Mouse (Mus musculus) lung, embryonic 14.5 days (tissue): ENCODE results near the gene Slc41a2. TPM values are rescaled to one million over a fixed set of nuclear protein-coding genes. Genes with fewer than 3 reads are reported as not detected.

Experiments
- ATAC-seq: fragments of 200-750 bp; cut with Nextera tagmentation; 2 replicates; pipeline ENCODE4 v1.8.0; 2017; ENCODE audit warnings: mild to moderate bottlenecking, moderate TSS enrichment, moderate library complexity; ENCODE audit not compliant: insufficient read depth
- DNase-seq: peaks from one replicate; pipeline ENCODE4 v3.0.0-alpha.2; 2015
- H3K27ac ChIP-seq: fragments of 300-500 bp; sonication (generic); 2 replicates; pipeline ENCODE4 v1.5.1; 2014; ENCODE audit warnings: low read depth, mild to moderate bottlenecking, moderate library complexity
- H3K27me3 ChIP-seq: fragments of 300-500 bp; sonication (generic); 2 replicates; pipeline ENCODE4 v1.6.1; 2014; ENCODE audit warnings: low read length, control low read depth; ENCODE audit not compliant: insufficient read depth
- H3K36me3 ChIP-seq: fragments of 300-500 bp; sonication (generic); 2 replicates; pipeline ENCODE4 v1.6.1; 2014; ENCODE audit warnings: control low read depth; ENCODE audit not compliant: insufficient read depth
- H3K4me1 ChIP-seq: fragments of 300-500 bp; sonication (generic); 2 replicates; pipeline ENCODE4 v1.6.1; 2014; ENCODE audit warnings: antibody characterized with exemption, control low read depth; ENCODE audit not compliant: insufficient read depth
- H3K4me2 ChIP-seq: fragments of 300-500 bp; sonication (generic); 2 replicates; pipeline ENCODE4 v1.6.1; 2014; ENCODE audit warnings: mild to moderate bottlenecking
- H3K4me3 ChIP-seq: fragments of 300-500 bp; sonication (generic); 2 replicates; pipeline ENCODE4 v1.5.1; 2014; ENCODE audit warnings: low read depth, low read length
- H3K9ac ChIP-seq: fragments of 300-500 bp; sonication (generic); 2 replicates; pipeline ENCODE4 v1.6.1; 2014
- H3K9me3 ChIP-seq: fragments of 300-500 bp; sonication (generic); 2 replicates; pipeline ENCODE4 v1.6.1; 2016; ENCODE audit warnings: low read depth, low read length, control low read depth
- CTCF ChIP-seq: IDR thresholded peaks from 2 replicates; pipeline ENCODE4 v1.5.1; 2016; ENCODE audit warnings: antibody characterized with exemption, low read depth
- WGBS: fragments of 180-500 bp; shearing (Covaris S2); extraction: QIAGEN DNeasy Blood & Tissue Kit; methylation state at CpG from one replicate; pipeline ENCODE4 v1.1.7; 2014; 5-methylcytosine and 5-hydroxymethylcytosine counted together
- polyA plus RNA-seq: library from polyadenylated mRNA; unstranded; fragments of >200 nt; fragmentation: Nextera tagmentation; extraction: Ambion mirVana; gene quantifications from 2 replicates; pipeline ENCODE4 v1.2.1, GENCODE M21; 2014

Slc41a2 gene
- polyA plus RNA-seq, 1 experiment from 2014 or later = 0.46 TPM

DNA sequence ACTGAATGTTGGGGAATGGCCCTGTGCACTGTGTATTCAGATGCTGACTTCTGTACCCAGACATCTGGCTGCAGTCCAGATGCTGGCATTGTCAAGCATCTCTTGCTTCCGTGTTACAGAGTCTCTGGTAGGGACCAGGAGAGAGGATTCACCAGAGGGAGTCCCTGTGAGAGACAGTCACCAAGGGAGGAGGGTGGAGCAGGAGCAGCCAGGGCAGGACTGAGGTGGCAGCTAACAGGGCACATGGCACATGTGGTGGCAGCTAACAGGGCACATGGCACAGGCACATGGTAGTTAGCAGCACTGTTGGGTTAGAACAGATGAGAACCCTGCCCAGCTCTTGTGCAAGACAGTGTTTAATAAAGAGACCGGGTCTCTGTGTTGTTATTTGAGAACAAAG lies 73.6 kb downstream of the Slc41a2 start:
- H3K27ac ChIP-seq = no peak overlapping the region
- no peaks in the 10 kb centered on the region for H3K9me3 ChIP-seq
- no peak overlapping the region for H3K4me3 ChIP-seq
- no peak for DNase-seq
- 39% methylated on average over 2 of the region's 2 CpGs for WGBS
- no peak overlapping the region for H3K4me2 ChIP-seq
- TF ChIP-seq CTCF = no peak
- no peak overlapping the region for H3K9ac ChIP-seq
- H3K36me3 ChIP-seq = no peaks in the 10 kb centered on the region
- H3K4me1 ChIP-seq = no peaks in the 10 kb centered on the region
- peak; percentile 9; the same call in 1 of the 2 replicates for ATAC-seq
- no peaks in the 10 kb centered on the region for H3K27me3 ChIP-seq

DNA sequence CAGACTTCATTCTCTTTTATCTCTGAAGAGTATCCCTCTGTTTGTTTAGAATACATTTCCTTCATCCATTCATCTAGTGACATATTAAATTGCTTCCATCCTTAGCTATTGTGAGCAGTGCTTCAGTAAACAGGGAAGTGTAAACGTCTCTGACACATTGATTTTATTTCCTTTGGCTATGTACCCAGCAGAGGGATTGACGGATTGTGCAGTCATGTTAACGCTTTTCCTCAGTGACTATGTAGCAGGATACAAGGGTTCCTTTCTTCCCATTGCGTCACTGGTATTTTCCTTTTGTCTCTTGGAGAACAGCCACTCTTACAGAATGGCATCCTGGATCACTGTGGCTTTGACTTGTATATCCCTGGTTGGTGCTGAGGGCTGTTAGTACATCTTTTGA lies 76.4 kb downstream of the Slc41a2 start:
- H3K9me3 ChIP-seq = no peaks in the 10 kb centered on the region
- no peak for TF ChIP-seq CTCF
- H3K4me2 ChIP-seq = no peak overlapping the region
- H3K4me3 ChIP-seq = no peak overlapping the region
- WGBS = 27% methylated on average over 4 of the region's 4 CpGs
- peak; percentile 63; the same call in 1 of the 2 replicates for ATAC-seq
- H3K27me3 ChIP-seq = no peaks in the 10 kb centered on the region
- no peaks in the 10 kb centered on the region for H3K36me3 ChIP-seq
- H3K4me1 ChIP-seq = no peaks in the 10 kb centered on the region
- no peak overlapping the region for H3K27ac ChIP-seq
- no peak overlapping the region for H3K9ac ChIP-seq
- DNase-seq = peak; percentile 67

DNA sequence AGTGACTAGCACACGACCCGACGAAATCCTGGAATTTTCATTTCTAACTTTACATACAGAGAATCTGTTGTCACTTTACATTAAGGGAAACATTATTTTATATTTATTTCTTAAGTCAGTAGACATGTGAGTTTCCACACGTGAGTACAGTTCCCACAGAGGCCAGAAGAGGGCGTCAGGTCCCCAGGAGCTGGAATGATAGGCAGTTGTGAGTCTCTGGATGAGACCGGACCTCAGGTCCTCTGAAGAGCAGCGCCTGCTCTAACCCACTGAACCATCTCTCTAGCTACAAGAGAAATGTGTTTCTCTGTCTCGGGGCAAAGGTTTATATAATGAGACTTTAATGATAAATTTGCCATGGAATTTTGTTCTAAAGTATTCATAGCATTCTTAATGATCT lies 86.3 kb downstream of the Slc41a2 start:
- ATAC-seq = no peak
- Histone ChIP-seq H3K9me3 (no peaks in the 10 kb centered on the region), H3K4me1 (no peaks in the 10 kb centered on the region), H3K9ac (no peak overlapping the region), H3K27me3 (no peaks in the 10 kb centered on the region), H3K27ac (no peak overlapping the region), H3K4me2 (no peak overlapping the region), H3K4me3 (no peak overlapping the region), H3K36me3 (no peaks in the 10 kb centered on the region)
- 63% methylated on average over 8 of the region's 8 CpGs for WGBS
- TF ChIP-seq CTCF = peak; percentile 59
- peak; percentile 62 for DNase-seq

DNA sequence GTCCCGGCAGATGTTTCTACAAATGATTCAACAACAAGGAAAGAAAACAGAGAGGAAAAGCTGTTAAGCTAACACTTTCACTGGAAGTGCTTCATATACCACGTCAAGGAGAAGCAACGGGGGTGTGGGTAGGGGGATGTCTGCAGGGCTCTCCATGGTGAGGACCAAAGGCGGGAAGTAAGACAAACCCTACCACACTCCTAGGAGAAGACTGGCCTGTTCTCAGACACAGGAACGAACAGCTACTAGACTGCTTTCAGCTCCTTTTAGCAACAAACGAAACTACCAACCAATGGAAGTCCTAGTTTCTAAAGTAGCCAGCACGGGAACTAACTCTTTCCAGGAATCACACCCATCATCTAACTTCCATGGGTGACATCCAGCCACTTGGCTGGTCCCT lies 89.6 kb downstream of the Slc41a2 start:
- Histone ChIP-seq H3K4me1 (no peaks in the 10 kb centered on the region), H3K27me3 (no peaks in the 10 kb centered on the region), H3K9me3 (no peaks in the 10 kb centered on the region), H3K4me2 (no peak overlapping the region), H3K9ac (no peak overlapping the region), H3K36me3 (no peaks in the 10 kb centered on the region), H3K4me3 (no peak overlapping the region), H3K27ac (no peak overlapping the region)
- WGBS = 64% methylated on average over 7 of the region's 7 CpGs
- no peak for TF ChIP-seq CTCF
- ATAC-seq (no peak), DNase-seq (no peak)

DNA sequence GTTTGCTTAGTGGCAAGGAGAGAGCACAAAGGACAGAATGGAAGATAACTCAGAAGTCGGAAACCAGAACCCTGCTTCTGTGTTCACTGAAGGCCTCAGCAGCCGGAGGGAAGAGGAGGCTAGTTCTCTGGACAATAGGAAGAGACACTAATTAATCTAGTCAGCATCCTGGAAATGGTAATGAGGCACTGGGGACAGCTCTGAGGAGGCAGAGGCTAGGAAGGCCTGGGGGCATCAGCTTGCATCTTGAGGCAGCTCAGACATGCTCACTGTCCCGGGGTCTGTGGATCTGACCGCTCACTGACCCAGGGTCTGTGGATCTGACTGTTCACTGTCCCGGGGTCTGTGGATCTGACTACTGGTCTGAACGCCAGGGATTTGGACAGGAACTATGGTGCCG lies 92.0 kb downstream of the Slc41a2 start:
- Histone ChIP-seq H3K9ac (no peak overlapping the region), H3K4me2 (no peak overlapping the region), H3K27ac (no peak overlapping the region), H3K9me3 (no peaks in the 10 kb centered on the region), H3K27me3 (no peaks in the 10 kb centered on the region), H3K36me3 (no peaks in the 10 kb centered on the region), H3K4me3 (no peak overlapping the region), H3K4me1 (0 out of 2 replicates have a peak, but pooled peaks cover 4% of the 10 kb centered on the region)
- no peak for DNase-seq
- WGBS = 78% methylated on average over 7 of the region's 7 CpGs
- ATAC-seq = no peak
- TF ChIP-seq CTCF = no peak

DNA sequence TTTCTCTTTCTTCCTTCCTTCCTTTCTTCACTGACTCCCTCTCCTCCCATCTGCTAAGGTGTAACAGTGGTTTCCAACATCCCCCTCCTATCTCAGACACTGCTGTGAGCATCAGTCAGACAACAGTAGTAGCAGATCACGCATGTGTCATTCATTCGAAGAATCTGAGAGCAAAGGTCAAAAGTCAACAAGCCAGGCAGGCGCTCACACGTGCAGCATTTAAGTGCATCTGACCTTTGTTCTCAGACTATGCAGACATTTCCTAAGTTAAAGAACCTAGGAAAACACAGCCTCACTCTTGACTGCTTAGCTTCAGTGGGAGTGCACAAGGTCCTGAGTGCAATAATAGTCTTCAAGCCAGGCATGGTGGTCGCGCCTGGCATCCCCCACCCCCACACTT lies 93.6 kb downstream of the Slc41a2 start:
- H3K4me3 ChIP-seq = no peak overlapping the region
- DNase-seq (no peak), ATAC-seq (no peak)
- H3K4me1 ChIP-seq = 0 out of 2 replicates have a peak, but pooled peaks cover 4% of the 10 kb centered on the region
- H3K4me2 ChIP-seq = no peak overlapping the region
- H3K27me3 ChIP-seq = no peaks in the 10 kb centered on the region
- H3K27ac ChIP-seq = no peak overlapping the region
- TF ChIP-seq CTCF = no peak
- no peaks in the 10 kb centered on the region for H3K9me3 ChIP-seq
- H3K9ac ChIP-seq = no peak overlapping the region
- WGBS = 41% methylated on average over 6 of the region's 6 CpGs
- no peaks in the 10 kb centered on the region for H3K36me3 ChIP-seq

DNA sequence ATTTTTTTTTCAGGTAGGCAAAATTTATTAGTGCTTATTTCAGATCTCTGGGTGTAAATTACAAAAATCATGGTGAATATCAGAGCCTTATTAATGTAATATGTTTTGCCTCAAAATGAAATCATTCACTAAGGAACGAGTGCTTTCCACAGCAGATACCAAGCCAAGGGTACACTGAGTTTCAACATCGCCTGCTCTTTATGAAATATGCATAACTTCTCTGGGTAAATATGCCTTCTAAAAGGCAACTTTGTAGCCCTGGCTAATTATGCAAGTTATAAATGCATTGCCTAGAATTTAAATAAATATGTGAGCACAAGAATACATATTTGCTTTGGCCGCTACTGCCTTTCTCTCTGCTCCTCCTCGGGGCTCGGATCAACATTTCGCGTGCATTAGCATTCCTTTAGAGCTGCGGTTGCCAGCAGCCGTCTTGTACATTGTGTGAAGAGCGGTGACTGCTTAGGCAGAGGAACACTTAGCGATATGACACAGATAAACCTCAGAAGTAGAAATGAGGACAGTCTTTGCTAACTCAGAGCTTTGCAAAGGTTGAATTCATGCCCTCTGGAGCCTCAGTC lies 95.5 kb downstream of the Slc41a2 start:
- Histone ChIP-seq H3K27ac (no peak overlapping the region), H3K9ac (no peak overlapping the region), H3K4me1 (0 out of 2 replicates have a peak, but pooled peaks cover 4% of the 10 kb centered on the region), H3K4me2 (0 out of 2 replicates have a peak overlapping the region, but pooled peaks have one; percentile 10), H3K4me3 (no peak overlapping the region), H3K36me3 (no peaks in the 10 kb centered on the region), H3K9me3 (no peaks in the 10 kb centered on the region), H3K27me3 (no peaks in the 10 kb centered on the region)
- no peak for ATAC-seq
- TF ChIP-seq CTCF = no peak
- peak; percentile 71 for DNase-seq
- WGBS = 25% methylated on average over 11 of the region's 11 CpGs
